27 mouse cellular contexts compared by ENCODE assay signal in genomic region chr7:121215032-121215431, GRCm38 (mm10).
DNase-seq lines count a peak whose midpoint lies in the region; ATAC-seq and TF ChIP-seq lines count a peak whose summit lies in the region.
"Had no signal": no experiment of that assay in that cellular context is flagged by ENCODE, and none has a peak within 500 bp of the region (broad histone marks: within the 10 kb centered on the region; RNA-seq: fewer than 3 reads in every experiment).

No protein-coding gene starts in this region.

- H3K9ac ChIP-seq in embryonic facial prominence, embryonic 14.5 days (ENCODE audit: low read depth, low read length): no peak overlapping the region
- no peak overlapping the region for H3K9ac ChIP-seq in limb, embryonic 14.5 days (ENCODE audit: low read depth, low read length, severe bottlenecking)
- no peak overlapping the region for H3K9ac ChIP-seq in intestine, postnatal 0 days (ENCODE audit: low read depth, low read length)
- H3K9ac ChIP-seq: embryonic facial prominence, embryonic 12.5 days; heart, embryonic 15.5 days; hindbrain, embryonic 14.5 days; limb, embryonic 13.5 days; liver, embryonic 13.5 days; midbrain, embryonic 15.5 days had no signal

- H3K27ac ChIP-seq in embryonic facial prominence, embryonic 14.5 days (replicated peaks; ENCODE audit: low read depth, low read length): no peak overlapping the region
- H3K27ac ChIP-seq in embryonic facial prominence, embryonic 10.5 days (replicated peaks): no peak overlapping the region
- no peak overlapping the region for H3K27ac ChIP-seq in limb, embryonic 14.5 days (replicated peaks; ENCODE audit: low read depth, low read length)
- no peak overlapping the region for H3K27ac ChIP-seq in limb, embryonic 10.5 days
- H3K27ac ChIP-seq in intestine, postnatal 0 days (ENCODE audit: low read depth, low read length): no peak overlapping the region
- H3K27ac ChIP-seq: embryonic facial prominence, embryonic 12.5 days; heart, embryonic 15.5 days; kidney, postnatal 0 days; limb, embryonic 13.5 days; liver, embryonic 13.5 days; stomach, postnatal 0 days had no signal

- no peak for ATAC-seq in embryonic facial prominence, embryonic 14.5 days (ENCODE audit: low read depth)
- no peak for ATAC-seq in limb, embryonic 14.5 days (ENCODE audit: low FRiP score, low read depth)
- ATAC-seq in intestine, postnatal 0 days: no peak
- ATAC-seq: CD4-positive, CD25-positive, alpha-beta regulatory T cell, adult 4 months; inflammation-experienced regulatory T-cells, adult 6 months had no signal

- no peaks in the 10 kb centered on the region for H3K9me3 ChIP-seq in embryonic facial prominence, embryonic 14.5 days (ENCODE audit: control insufficient read depth, low read length)
- H3K9me3 ChIP-seq in embryonic facial prominence, embryonic 10.5 days: no peaks in the 10 kb centered on the region
- H3K9me3 ChIP-seq in limb, embryonic 14.5 days (ENCODE audit: control insufficient read depth, low read length): no peaks in the 10 kb centered on the region
- no peaks in the 10 kb centered on the region for H3K9me3 ChIP-seq in limb, embryonic 10.5 days (replicated peaks)
- no peaks in the 10 kb centered on the region for H3K9me3 ChIP-seq in intestine, postnatal 0 days (ENCODE audit: control insufficient read depth)
- H3K9me3 ChIP-seq: embryonic facial prominence, embryonic 12.5 days; heart, embryonic 15.5 days; limb, embryonic 13.5 days; liver, embryonic 13.5 days; megakaryocyte, embryonic 14.5 days; midbrain, embryonic 15.5 days had no signal

- H3K36me3 ChIP-seq in embryonic facial prominence, embryonic 14.5 days (ENCODE audit: control insufficient read depth, insufficient read depth, low read length): no peaks in the 10 kb centered on the region
- no peaks in the 10 kb centered on the region for H3K36me3 ChIP-seq in embryonic facial prominence, embryonic 10.5 days (replicated peaks)
- no peaks in the 10 kb centered on the region for H3K36me3 ChIP-seq in limb, embryonic 14.5 days (ENCODE audit: control insufficient read depth, insufficient read depth, low read length)
- no peaks in the 10 kb centered on the region for H3K36me3 ChIP-seq in limb, embryonic 10.5 days
- no peaks in the 10 kb centered on the region for H3K36me3 ChIP-seq in intestine, postnatal 0 days (ENCODE audit: control insufficient read depth, insufficient read depth)
- H3K36me3 ChIP-seq: embryonic facial prominence, embryonic 12.5 days; heart, embryonic 15.5 days; limb, embryonic 13.5 days; liver, embryonic 13.5 days; midbrain, embryonic 15.5 days had no signal

- no peaks in the 10 kb centered on the region for H3K27me3 ChIP-seq in embryonic facial prominence, embryonic 14.5 days (replicated peaks; ENCODE audit: control insufficient read depth, insufficient read depth, low read length)
- no peaks in the 10 kb centered on the region for H3K27me3 ChIP-seq in embryonic facial prominence, embryonic 10.5 days (replicated peaks; ENCODE audit: low read depth, poor library complexity, severe bottlenecking)
- no peaks in the 10 kb centered on the region for H3K27me3 ChIP-seq in limb, embryonic 14.5 days (ENCODE audit: control insufficient read depth, insufficient read depth, low read length)
- no peaks in the 10 kb centered on the region for H3K27me3 ChIP-seq in limb, embryonic 10.5 days (ENCODE audit: low read depth, poor library complexity, severe bottlenecking)
- H3K27me3 ChIP-seq in intestine, postnatal 0 days (replicated peaks; ENCODE audit: control insufficient read depth, insufficient read depth, low read length): no peaks in the 10 kb centered on the region
- H3K27me3 ChIP-seq: embryonic facial prominence, embryonic 12.5 days; heart, embryonic 15.5 days; limb, embryonic 13.5 days; liver, embryonic 13.5 days; midbrain, embryonic 15.5 days had no signal

- WGBS in embryonic facial prominence, embryonic 14.5 days: 76% methylated on average over 3 of the region's 3 CpGs
- WGBS in embryonic facial prominence, embryonic 10.5 days: 84% methylated on average over 3 of the region's 3 CpGs
- WGBS in limb, embryonic 14.5 days: 80% methylated on average over 3 of the region's 3 CpGs
- 94% methylated on average over 3 of the region's 3 CpGs for WGBS in limb, embryonic 10.5 days
- 59% methylated on average over 3 of the region's 3 CpGs for WGBS in intestine, postnatal 0 days

- H3K4me2 ChIP-seq in embryonic facial prominence, embryonic 14.5 days (ENCODE audit: low read depth, low read length): no peak overlapping the region
- no peak overlapping the region for H3K4me2 ChIP-seq in limb, embryonic 14.5 days (replicated peaks; ENCODE audit: low read depth, low read length, severe bottlenecking)
- H3K4me2 ChIP-seq in intestine, postnatal 0 days (replicated peaks; ENCODE audit: low read depth): no peak overlapping the region
- H3K4me2 ChIP-seq: embryonic facial prominence, embryonic 12.5 days; heart, embryonic 15.5 days; limb, embryonic 13.5 days; liver, embryonic 13.5 days had no signal

- TF ChIP-seq CTCF in intestine, postnatal 0 days (IDR thresholded peaks at IDR 0.05; ENCODE audit: low read depth): no peak

- no peak overlapping the region for H3K4me3 ChIP-seq in embryonic facial prominence, embryonic 14.5 days (ENCODE audit: low read depth, low read length)
- no peak overlapping the region for H3K4me3 ChIP-seq in embryonic facial prominence, embryonic 10.5 days
- no peak overlapping the region for H3K4me3 ChIP-seq in limb, embryonic 14.5 days (replicated peaks; ENCODE audit: low read length)
- no peak overlapping the region for H3K4me3 ChIP-seq in limb, embryonic 10.5 days
- H3K4me3 ChIP-seq in intestine, postnatal 0 days (ENCODE audit: low read depth, low read length): no peak overlapping the region
- H3K4me3 ChIP-seq: embryonic facial prominence, embryonic 12.5 days; erythroblast, embryonic 14.5 days; heart, embryonic 15.5 days; limb, embryonic 13.5 days; liver, embryonic 13.5 days; megakaryocyte, embryonic 14.5 days; midbrain, embryonic 15.5 days had no signal

- H3K4me1 ChIP-seq in embryonic facial prominence, embryonic 14.5 days (ENCODE audit: control insufficient read depth, insufficient read depth, low read length): no peaks in the 10 kb centered on the region
- H3K4me1 ChIP-seq in embryonic facial prominence, embryonic 10.5 days: no peaks in the 10 kb centered on the region
- no peaks in the 10 kb centered on the region for H3K4me1 ChIP-seq in limb, embryonic 14.5 days (ENCODE audit: control insufficient read depth, insufficient read depth, low read length)
- H3K4me1 ChIP-seq in limb, embryonic 10.5 days: no peaks in the 10 kb centered on the region
- no peaks in the 10 kb centered on the region for H3K4me1 ChIP-seq in intestine, postnatal 0 days (replicated peaks; ENCODE audit: control insufficient read depth, insufficient read depth, low read length)
- H3K4me1 ChIP-seq: embryonic facial prominence, embryonic 12.5 days; heart, embryonic 15.5 days; limb, embryonic 13.5 days; liver, embryonic 13.5 days; megakaryocyte, embryonic 14.5 days had no signal

- DNase-seq in embryonic facial prominence, embryonic 14.5 days (ENCODE audit: low spot score): peak; percentile 67
- DNase-seq in embryonic facial prominence, embryonic 10.5 days (ENCODE audit: low spot score): no peak
- DNase-seq in limb, embryonic 14.5 days (ENCODE audit: low spot score): peak; percentile 35
- DNase-seq in limb, embryonic 10.5 days (ENCODE audit: low spot score): no peak
- DNase-seq in right cerebral cortex, postnatal 10 days (ENCODE audit: low spot score in 2 of 2): peak; percentile 52
- DNase-seq in right cerebral cortex, adult 2 months (ENCODE audit: low spot score in 2 of 2): no peak
- DNase-seq: adrenal gland, postnatal 14 days; cerebellum, adult 9-10 months; gastrocnemius, postnatal 25 days; heart, postnatal 4 days; kidney, adult 2 months; liver, embryonic 13.5 days; lung, adult 2 months; thymus, adult 2 months; thymus, postnatal 4 days had no signal

- no peak for TF ChIP-seq POLR2A in limb, embryonic 14.5 days (IDR thresholded peaks at IDR 0.05; ENCODE audit: borderline replicate concordance, extremely low read depth, insufficient read depth, insufficient read length)

Comparison
In these comparisons a context has a peak if more than half of its experiments do, and no peak if none do; other contexts are left out.
1. DNase-seq: peak in embryonic facial prominence, embryonic 14.5 days (single experiment), limb, embryonic 14.5 days (single experiment) and right cerebral cortex, postnatal 10 days (2 of 2); none in embryonic facial prominence, embryonic 10.5 days (single experiment), limb, embryonic 10.5 days (single experiment) and right cerebral cortex, adult 2 months (0 of 2).